Mouse (Mus musculus): Measurements from ENCODE around the gene Gramd4. TPM values are rescaled to one million over a fixed set of nuclear protein-coding genes. Genes with fewer than 3 reads are reported as not detected.

Gene Gramd4
- polyA plus RNA-seq (2015; fragmentation: Nextera tagmentation; extraction: Ambion mirVana), result 32.5 TPM in 2 replicates

- Histone ChIP-seq H3K9me3 (no peaks in the 10 kb centered on the region), H3K27ac (replicated peaks) (peak within 1 kb of the TSS; percentile 94), H3K27me3 (no peaks in the 10 kb centered on the region), H3K4me3 (peak within 1 kb of the TSS; percentile 87), H3K36me3 (no peaks in the 10 kb centered on the region), H3K4me2 (peak within 1 kb of the TSS; percentile 86), H3K9ac (peak within 1 kb of the TSS; percentile 99), H3K4me1 (replicated peaks) (peaks cover 46% of the 10 kb centered on the region)
- 22% methylated on average over 6 of the region's 6 CpGs for WGBS
- no peak for ATAC-seq (ENCODE audit: low read depth)
Measured at GRCm38 (mm10) chr15:86057413-86057812, at the start of gene Gramd4. Gramd4 (plus strand) TSS chr15:86057695.

- 0 out of 2 replicates have a peak overlapping the region, but pooled peaks have one; percentile 12 for H3K9ac ChIP-seq
- no peak overlapping the region for H3K4me2 ChIP-seq
- H3K4me3 ChIP-seq, result no peak overlapping the region
- peak overlapping the region; percentile 28; the same call in 1 of the 2 replicates for H3K27ac ChIP-seq (replicated peaks)
- H3K4me1 ChIP-seq (replicated peaks), result peaks cover 39% of the 10 kb centered on the region
- ATAC-seq (ENCODE audit: low read depth), result 0 out of 2 replicates have a peak, but pooled peaks have one; percentile 64
- no peaks in the 10 kb centered on the region; the same call in 1 of the 2 replicates for H3K27me3 ChIP-seq
- no peaks in the 10 kb centered on the region for H3K36me3 ChIP-seq
- 10% methylated on average over 2 of the region's 2 CpGs for WGBS
- no peaks in the 10 kb centered on the region for H3K9me3 ChIP-seq
Measured at GRCm38 (mm10) chr15:86013130-86013529, 44.4 kb upstream of the Gramd4 start.

GRCm38 (mm10) chr15:86013656-86014055, 43.8 kb upstream of the Gramd4 start:
- Histone ChIP-seq H3K9me3 (no peaks in the 10 kb centered on the region), H3K27ac (replicated peaks) (peak overlapping the region; percentile 28; the same call in 1 of the 2 replicates), H3K4me1 (replicated peaks) (peaks cover 39% of the 10 kb centered on the region), H3K4me2 (no peak overlapping the region), H3K4me3 (no peak overlapping the region), H3K27me3 (no peaks in the 10 kb centered on the region; the same call in 1 of the 2 replicates), H3K9ac (no peak overlapping the region), H3K36me3 (no peaks in the 10 kb centered on the region)
- no peak for ATAC-seq (ENCODE audit: low read depth)
- WGBS, result 15% methylated on average over 10 of the region's 10 CpGs

- Histone ChIP-seq H3K27me3 (no peaks in the 10 kb centered on the region; the same call in 1 of the 2 replicates), H3K9ac (no peak overlapping the region), H3K27ac (replicated peaks) (no peak overlapping the region), H3K9me3 (no peaks in the 10 kb centered on the region), H3K4me3 (no peak overlapping the region), H3K4me2 (no peak overlapping the region), H3K36me3 (no peaks in the 10 kb centered on the region), H3K4me1 (replicated peaks) (peaks cover 37% of the 10 kb centered on the region)
- WGBS, result 78% methylated on average over 7 of the region's 7 CpGs
- no peak for ATAC-seq (ENCODE audit: low read depth)
Measured at GRCm38 (mm10) chr15:86015026-86015425, 42.5 kb upstream of the Gramd4 start.

GRCm38 (mm10) chr15:86015860-86016541, 41.5 kb upstream of the Gramd4 start:
- H3K36me3 ChIP-seq, result no peaks in the 10 kb centered on the region
- no peak overlapping the region for H3K27ac ChIP-seq (replicated peaks)
- peaks cover 38% of the 10 kb centered on the region for H3K4me1 ChIP-seq (replicated peaks)
- H3K9me3 ChIP-seq, result no peaks in the 10 kb centered on the region
- no peak overlapping the region for H3K4me3 ChIP-seq
- no peaks in the 10 kb centered on the region; the same call in 1 of the 2 replicates for H3K27me3 ChIP-seq
- no peak overlapping the region for H3K4me2 ChIP-seq
- H3K9ac ChIP-seq, result no peak overlapping the region; the same call in 1 of the 2 replicates
- WGBS, result 79% methylated on average over 13 of the region's 13 CpGs
- no peak for ATAC-seq (ENCODE audit: low read depth)

GRCm38 (mm10) chr15:86017336-86017735, 40.2 kb upstream of the Gramd4 start:
- no peak overlapping the region for H3K27ac ChIP-seq (replicated peaks)
- H3K4me1 ChIP-seq (replicated peaks), result peaks cover 33% of the 10 kb centered on the region
- WGBS, result 90% methylated on average over 6 of the region's 6 CpGs
- no peak overlapping the region for H3K9ac ChIP-seq
- H3K4me3 ChIP-seq, result no peak overlapping the region
- no peaks in the 10 kb centered on the region; the same call in 1 of the 2 replicates for H3K27me3 ChIP-seq
- no peak overlapping the region for H3K4me2 ChIP-seq
- no peaks in the 10 kb centered on the region for H3K9me3 ChIP-seq
- ATAC-seq (ENCODE audit: low read depth), result no peak
- H3K36me3 ChIP-seq, result no peaks in the 10 kb centered on the region

- Histone ChIP-seq H3K27ac (replicated peaks) (no peak overlapping the region), H3K4me3 (no peak overlapping the region), H3K36me3 (no peaks in the 10 kb centered on the region), H3K4me2 (no peak overlapping the region), H3K27me3 (no peaks in the 10 kb centered on the region; the same call in 1 of the 2 replicates), H3K9ac (no peak overlapping the region), H3K4me1 (replicated peaks) (peaks cover 17% of the 10 kb centered on the region), H3K9me3 (no peaks in the 10 kb centered on the region)
- 99% methylated on average over 5 of the region's 5 CpGs for whole genome bisulfite sequencing
- no peak for ATAC-seq (ENCODE audit: low read depth)
Measured at GRCm38 (mm10) chr15:86018753-86019512, 38.6 kb upstream of the Gramd4 start.

GRCm38 (mm10) chr15:86020008-86020407, 37.5 kb upstream of the Gramd4 start:
- Histone ChIP-seq H3K27me3 (no peaks in the 10 kb centered on the region; the same call in 1 of the 2 replicates), H3K9me3 (no peaks in the 10 kb centered on the region), H3K4me1 (replicated peaks) (peaks cover 14% of the 10 kb centered on the region), H3K4me2 (no peak overlapping the region), H3K36me3 (no peaks in the 10 kb centered on the region), H3K4me3 (no peak overlapping the region), H3K9ac (peak overlapping the region; percentile 5; the same call in 1 of the 2 replicates), H3K27ac (replicated peaks) (no peak overlapping the region)
- WGBS, result 73% methylated on average over 8 of the region's 8 CpGs
- no peak for ATAC-seq (ENCODE audit: low read depth)

- H3K9ac ChIP-seq, result no peak overlapping the region
- H3K4me1 ChIP-seq (replicated peaks), result peaks cover 14% of the 10 kb centered on the region
- H3K4me3 ChIP-seq, result no peak overlapping the region
- no peak for ATAC-seq (ENCODE audit: low read depth)
- H3K4me2 ChIP-seq, result no peak overlapping the region
- no peaks in the 10 kb centered on the region for H3K9me3 ChIP-seq
- H3K27me3 ChIP-seq, result no peaks in the 10 kb centered on the region
- H3K27ac ChIP-seq (replicated peaks), result no peak overlapping the region
- WGBS, result 82% methylated on average over 9 of the region's 9 CpGs
- no peaks in the 10 kb centered on the region for H3K36me3 ChIP-seq
Measured at GRCm38 (mm10) chr15:86021301-86021700, 36.2 kb upstream of the Gramd4 start.

- no peaks in the 10 kb centered on the region for H3K36me3 ChIP-seq
- peaks cover 14% of the 10 kb centered on the region for H3K4me1 ChIP-seq (replicated peaks)
- no peaks in the 10 kb centered on the region for H3K27me3 ChIP-seq
- no peak overlapping the region for H3K9ac ChIP-seq
- no peak overlapping the region for H3K4me2 ChIP-seq
- H3K27ac ChIP-seq (replicated peaks), result no peak overlapping the region
- WGBS, result 82% methylated on average over 9 of the region's 9 CpGs
- H3K9me3 ChIP-seq, result no peaks in the 10 kb centered on the region
- no peak for ATAC-seq (ENCODE audit: low read depth)
- no peak overlapping the region for H3K4me3 ChIP-seq
Measured at GRCm38 (mm10) chr15:86021971-86022370, 35.5 kb upstream of the Gramd4 start.

- Histone ChIP-seq H3K36me3 (peaks cover 16% of the 10 kb centered on the region), H3K27me3 (peaks cover 12% of the 10 kb centered on the region), H3K27ac (replicated peaks) (no peak overlapping the region), H3K9me3 (peaks cover 9% of the 10 kb centered on the region; the same call in 1 of the 2 replicates), H3K4me1 (replicated peaks) (peaks cover 32% of the 10 kb centered on the region), H3K9ac (no peak overlapping the region), H3K4me3 (0 out of 2 replicates have a peak overlapping the region, but pooled peaks have one; percentile 21), H3K4me2 (peak overlapping the region; percentile 47)
- WGBS, result 28% methylated on average over 8 of the region's 8 CpGs
- ATAC-seq (ENCODE audit: low read depth), result no peak
Measured at GRCm38 (mm10) chr15:86027871-86028270, 29.6 kb upstream of the Gramd4 start.

GRCm38 (mm10) chr15:86029981-86030380, 27.5 kb upstream of the Gramd4 start:
- Histone ChIP-seq H3K4me1 (replicated peaks) (peaks cover 53% of the 10 kb centered on the region), H3K27me3 (peaks cover 33% of the 10 kb centered on the region), H3K4me2 (peak overlapping the region; percentile 47), H3K9ac (no peak overlapping the region), H3K4me3 (peak overlapping the region; percentile 21), H3K36me3 (peaks cover 16% of the 10 kb centered on the region), H3K9me3 (peaks cover 9% of the 10 kb centered on the region; the same call in 1 of the 2 replicates), H3K27ac (replicated peaks) (no peak overlapping the region)
- ATAC-seq (ENCODE audit: low read depth), result no peak
- WGBS, result 69% methylated on average over 14 of the region's 14 CpGs
